Mouse (Mus musculus) hindbrain, embryonic 14.5 days (tissue): ENCODE results near the gene Bcar3. TPM values are rescaled to one million over a fixed set of nuclear protein-coding genes. Genes with fewer than 3 reads are reported as not detected.

Source experiments
- ATAC-seq: fragments of 200-750 bp; cut with Nextera tagmentation; 2 replicates; pipeline ENCODE4 v1.8.0; 2017; ENCODE audit warnings: moderate number of reproducible peaks, mild to moderate bottlenecking, moderate TSS enrichment, moderate library complexity; ENCODE audit not compliant: low FRiP score
- DNase-seq: peaks from one replicate; pipeline ENCODE4 v3.0.0-alpha.2; 2015; ENCODE audit warnings: low spot score
- H3K27ac ChIP-seq: fragments of 300-500 bp; sonication (generic); 2 replicates; pipeline ENCODE4 v1.5.1; 2014; ENCODE audit warnings: mild to moderate bottlenecking, moderate library complexity
- H3K27me3 ChIP-seq: fragments of 300-500 bp; sonication (generic); 2 replicates; pipeline ENCODE4 v1.6.1; 2014; ENCODE audit warnings: mild to moderate bottlenecking, low read length, mixed read lengths; ENCODE audit not compliant: control insufficient read depth, insufficient read depth
- H3K36me3 ChIP-seq: fragments of 300-500 bp; sonication (generic); replicated peaks from 2 replicates; pipeline ENCODE4 v1.6.1; 2014; ENCODE audit not compliant: control insufficient read depth, insufficient read depth
- H3K4me1 ChIP-seq: fragments of 300-500 bp; sonication (generic); replicated peaks from 2 replicates; pipeline ENCODE4 v1.6.1; 2014; ENCODE audit warnings: antibody characterized with exemption, low read length, mixed read lengths; ENCODE audit not compliant: control insufficient read depth, insufficient read depth
- H3K4me2 ChIP-seq: fragments of 300-500 bp; sonication (generic); replicated peaks from 2 replicates; pipeline ENCODE4 v1.6.1; 2014; ENCODE audit warnings: mild to moderate bottlenecking, moderate library complexity
- H3K4me3 ChIP-seq: fragments of 300-500 bp; sonication (generic); replicated peaks from 2 replicates; pipeline ENCODE4 v1.5.1; 2014; ENCODE audit warnings: mild to moderate bottlenecking, low read length
- H3K9ac ChIP-seq: fragments of 300-500 bp; sonication (generic); 2 replicates; pipeline ENCODE4 v1.6.1; 2014
- H3K9me3 ChIP-seq: fragments of 300-500 bp; sonication (generic); 2 replicates; pipeline ENCODE4 v1.6.1; 2016; ENCODE audit warnings: low read length; ENCODE audit not compliant: control insufficient read depth
- WGBS: fragments of 180-500 bp; shearing (Covaris S2); extraction: QIAGEN DNeasy Blood & Tissue Kit; methylation state at CpG from one replicate; pipeline ENCODE4 v1.1.7; 2014; 5-methylcytosine and 5-hydroxymethylcytosine counted together
- polyA plus RNA-seq: library from polyadenylated mRNA; unstranded; fragments of >200 nt; fragmentation: Nextera tagmentation; extraction: Ambion mirVana; gene quantifications from 2 replicates; pipeline ENCODE4 v1.2.1, GENCODE M21; 2014

Gene Bcar3
- 5.2 and 6.2 TPM in 2 replicates for polyA plus RNA-seq

DNA sequence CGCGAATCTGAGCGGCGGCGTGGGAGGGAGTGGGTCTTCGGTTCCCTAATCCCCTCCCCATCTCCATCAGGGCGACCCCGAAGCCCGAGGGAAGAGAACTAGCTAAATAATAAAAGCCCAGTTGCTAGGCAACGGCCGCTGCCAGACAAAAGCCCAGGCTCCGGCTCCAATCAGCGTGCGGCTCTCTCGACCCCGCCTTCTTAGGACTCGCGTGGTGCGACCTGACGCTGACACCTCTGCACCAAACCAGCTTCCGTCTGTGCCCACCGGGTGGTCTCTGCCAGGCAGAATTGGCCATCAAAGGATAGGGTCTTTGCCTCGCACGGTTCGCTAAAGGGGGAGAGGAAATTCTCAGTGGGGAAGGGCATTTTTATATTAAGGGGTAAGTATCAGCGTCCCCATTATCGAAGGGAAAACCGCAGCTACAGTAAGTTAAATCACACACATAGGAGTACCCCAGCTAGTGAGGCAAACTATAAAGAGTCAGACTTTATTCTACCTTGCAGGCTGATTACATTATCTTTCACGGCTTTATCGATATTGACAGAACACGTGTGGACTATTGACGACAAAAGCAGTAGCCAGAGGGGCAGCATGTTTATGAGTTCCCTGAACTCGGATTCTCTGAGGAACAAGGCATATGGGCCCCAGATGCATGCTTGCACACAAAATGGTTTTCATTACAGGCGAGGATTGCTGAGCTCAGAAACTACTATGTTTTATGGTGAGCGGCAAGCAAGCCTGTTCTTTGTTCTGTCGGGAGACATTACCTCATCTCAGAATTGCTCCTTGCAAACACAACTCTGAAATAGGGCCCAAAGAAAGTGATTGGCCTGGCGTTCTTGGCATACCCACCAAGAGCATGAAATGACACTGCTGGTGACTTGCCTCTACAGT lies at the start of gene Bcar3:
TSS of gene Bcar3 (plus strand) at position 183 of the 897 bp plus-strand sequence.
- peak within 1 kb of the TSS; percentile 74 for H3K4me2 ChIP-seq
- H3K4me1 ChIP-seq = peaks cover 39% of the 10 kb centered on the region
- peak within 1 kb of the TSS; percentile 91 for H3K9ac ChIP-seq
- peak within 1 kb of the TSS; percentile 100 for H3K27ac ChIP-seq
- peak; percentile 96 for DNase-seq
- peak within 1 kb of the TSS; percentile 87 for H3K4me3 ChIP-seq
- 2% methylated on average over 37 of the region's 37 CpGs for WGBS
- H3K9me3 ChIP-seq = no peaks in the 10 kb centered on the region
- H3K36me3 ChIP-seq = no peaks in the 10 kb centered on the region
- H3K27me3 ChIP-seq = no peaks in the 10 kb centered on the region
- ATAC-seq = peak; percentile 91

DNA sequence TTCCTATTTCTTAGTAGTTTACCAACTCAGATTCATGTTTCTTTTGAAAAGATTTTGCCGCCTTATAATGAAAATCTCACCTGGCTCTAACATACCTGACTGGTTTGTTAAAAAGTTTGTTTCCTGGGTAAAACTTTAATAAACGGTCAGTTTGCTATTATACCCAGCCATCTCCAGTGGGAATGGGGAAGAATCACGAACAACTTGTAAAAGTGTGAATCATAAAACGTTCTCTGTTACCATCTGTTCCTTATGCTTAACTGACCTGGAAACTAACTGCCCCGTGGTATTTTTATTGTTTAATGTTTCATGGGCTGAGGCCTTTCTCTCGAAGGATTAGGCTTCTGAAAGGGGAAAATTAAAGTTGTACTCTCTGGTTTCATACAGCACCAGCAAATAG lies 49.2 kb upstream of the Bcar3 start:
- Histone ChIP-seq H3K4me1 (peaks cover 16% of the 10 kb centered on the region), H3K4me2 (peak overlapping the region; percentile 68), H3K36me3 (no peaks in the 10 kb centered on the region), H3K27me3 (no peaks in the 10 kb centered on the region), H3K27ac (peak overlapping the region; percentile 95; the same call in 1 of the 2 replicates), H3K9ac (peak overlapping the region; percentile 4; the same call in 1 of the 2 replicates), H3K9me3 (no peaks in the 10 kb centered on the region), H3K4me3 (peak overlapping the region; percentile 98)
- 47% methylated on average over 6 of the region's 6 CpGs for WGBS
- no peak for DNase-seq
- ATAC-seq = peak; percentile 0; the same call in 1 of the 2 replicates

- peak; percentile 99 for ATAC-seq
- Histone ChIP-seq H3K4me1 (peaks cover 16% of the 10 kb centered on the region), H3K4me2 (peak within 1 kb of the TSS; percentile 68), H3K36me3 (no peaks in the 10 kb centered on the region), H3K9ac (peak within 1 kb of the TSS; percentile 90), H3K27me3 (no peaks in the 10 kb centered on the region), H3K9me3 (no peaks in the 10 kb centered on the region), H3K4me3 (peak within 1 kb of the TSS; percentile 98), H3K27ac (peak within 1 kb of the TSS; percentile 95)
- WGBS = under 1% methylated on average over 87 of the region's 90 CpGs
- DNase-seq = peak; percentile 96
Observed at GRCm38 (mm10) chr3:122245215-122245877, 48.6 kb upstream of the Bcar3 start, which contains the start of gene Gclm. TSS of gene Gclm (plus strand) at chr3:122245557.

- peak overlapping the region; percentile 98 for H3K4me3 ChIP-seq
- DNase-seq (peak; percentile 36), ATAC-seq (peak; percentile 59)
- H3K36me3 ChIP-seq = no peaks in the 10 kb centered on the region
- peak overlapping the region; percentile 95 for H3K27ac ChIP-seq
- no peaks in the 10 kb centered on the region for H3K9me3 ChIP-seq
- peak overlapping the region; percentile 68 for H3K4me2 ChIP-seq
- H3K27me3 ChIP-seq = no peaks in the 10 kb centered on the region
- H3K9ac ChIP-seq = peak overlapping the region; percentile 90
- H3K4me1 ChIP-seq = peaks cover 16% of the 10 kb centered on the region
- 1% methylated on average over 33 of the region's 50 CpGs for WGBS
Observed at GRCm38 (mm10) chr3:122245878-122246332, 48.0 kb upstream of the Bcar3 start.

GRCm38 (mm10) chr3:122246406-122246805 lies 47.5 kb upstream of the Bcar3 start:
- WGBS = 27% methylated on average over 6 of the region's 6 CpGs
- peaks cover 16% of the 10 kb centered on the region for H3K4me1 ChIP-seq
- peak overlapping the region; percentile 95; the same call in 1 of the 2 replicates for H3K27ac ChIP-seq
- H3K4me2 ChIP-seq = peak overlapping the region; percentile 68
- no peaks in the 10 kb centered on the region for H3K9me3 ChIP-seq
- H3K4me3 ChIP-seq = peak overlapping the region; percentile 98
- H3K27me3 ChIP-seq = no peaks in the 10 kb centered on the region
- no peak for DNase-seq
- H3K9ac ChIP-seq = peak overlapping the region; percentile 90
- no peaks in the 10 kb centered on the region for H3K36me3 ChIP-seq
- ATAC-seq = no peak

- 68% methylated on average over 12 of the region's 12 CpGs for WGBS
Observed at GRCm38 (mm10) chr3:122246986-122247767, 46.8 kb upstream of the Bcar3 start.

DNA sequence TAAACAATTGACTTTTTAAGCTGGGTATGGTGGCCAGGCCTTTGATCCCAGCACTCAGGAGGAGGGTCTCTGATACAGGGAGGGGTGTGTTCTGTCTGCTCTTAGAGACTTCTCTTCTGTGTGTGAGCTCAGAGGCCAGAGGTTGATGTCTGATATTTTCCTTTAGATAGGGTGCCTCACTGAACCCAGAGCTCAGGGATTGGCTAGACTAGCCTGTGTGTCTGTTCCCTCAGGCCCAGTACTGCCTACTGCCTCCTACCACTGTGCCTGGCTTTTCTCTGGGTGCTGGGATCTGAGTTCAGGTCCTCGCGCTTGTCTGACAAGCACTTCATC lies 46.2 kb upstream of the Bcar3 start:
- Histone ChIP-seq H3K27ac (no peak overlapping the region), H3K36me3 (no peaks in the 10 kb centered on the region), H3K27me3 (no peaks in the 10 kb centered on the region), H3K9me3 (no peaks in the 10 kb centered on the region), H3K9ac (no peak overlapping the region), H3K4me1 (peaks cover 16% of the 10 kb centered on the region), H3K4me3 (peak overlapping the region; percentile 98; the same call in 1 of the 2 replicates), H3K4me2 (peak overlapping the region; percentile 68)
- no peak for DNase-seq
- no peak for ATAC-seq
- 95% methylated on average over 2 of the region's 2 CpGs for WGBS

More at GRCm38 (mm10) chr3:122246986-122247767, 46.8 kb upstream of the Bcar3 start:
- H3K9ac ChIP-seq = peak overlapping the region; percentile 90; the same call in 1 of the 2 replicates
- no peaks in the 10 kb centered on the region for H3K36me3 ChIP-seq
- no peak for ATAC-seq
- no peak for DNase-seq
- H3K9me3 ChIP-seq = no peaks in the 10 kb centered on the region
- no peak overlapping the region for H3K27ac ChIP-seq
- H3K27me3 ChIP-seq = no peaks in the 10 kb centered on the region
- H3K4me1 ChIP-seq = peaks cover 16% of the 10 kb centered on the region
- peak overlapping the region; percentile 68 for H3K4me2 ChIP-seq
- peak overlapping the region; percentile 98 for H3K4me3 ChIP-seq

- ATAC-seq (no peak), DNase-seq (no peak)
- no peaks in the 10 kb centered on the region for H3K27me3 ChIP-seq
- H3K9ac ChIP-seq = no peak overlapping the region
- no peak overlapping the region for H3K4me3 ChIP-seq
- no peak overlapping the region for H3K4me2 ChIP-seq
- H3K27ac ChIP-seq = no peak overlapping the region
- peaks cover 3% of the 10 kb centered on the region; the same call in 1 of the 2 replicates for H3K4me1 ChIP-seq
- 31% methylated on average over 3 of the region's 3 CpGs for WGBS
- no peaks in the 10 kb centered on the region for H3K9me3 ChIP-seq
- peaks cover 3% of the 10 kb centered on the region for H3K36me3 ChIP-seq
Observed at GRCm38 (mm10) chr3:122252466-122253253, 41.3 kb upstream of the Bcar3 start.
